Mouse (Mus musculus) kidney, adult 8-10 months (tissue): ENCODE results near the gene Aen.

Experiments used
- DNase-seq, 2 experiments: peaks; one replicate each; pipeline ENCODE4 v3.0.0; 2022

Gene Aen

GRCm38 (mm10) chr7:78895653-78896333 is at the start of gene Aen:
Gene Aen, plus strand, starts transcription at chr7:78895854.
- DNase-seq: peak; percentile 100

- no peak for DNase-seq
Observed at GRCm38 (mm10) chr7:78846066-78846716, 49.5 kb upstream of the Aen start.

GRCm38 (mm10) chr7:78846737-78847434 is 48.8 kb upstream of the Aen start, which contains the start of gene Det1:
Gene Det1, minus strand, starts transcription at chr7:78847263.
- peak; percentile 88 to 93 for DNase-seq

- no peak for DNase-seq
Observed at GRCm38 (mm10) chr7:78854051-78854450, 41.6 kb upstream of the Aen start.

GRCm38 (mm10) chr7:78855044-78855655 is 40.5 kb upstream of the Aen start:
- no peak for DNase-seq

GRCm38 (mm10) chr7:78863796-78864445 is 31.7 kb upstream of the Aen start:
- no peak for DNase-seq

- DNase-seq: no peak
Observed at GRCm38 (mm10) chr7:78864446-78864802, 31.2 kb upstream of the Aen start.

GRCm38 (mm10) chr7:78865212-78865949 is 30.3 kb upstream of the Aen start:
- DNase-seq: no peak

GRCm38 (mm10) chr7:78868731-78869130 is 26.9 kb upstream of the Aen start:
- DNase-seq: no peak

- no peak for DNase-seq
Observed at GRCm38 (mm10) chr7:78872366-78872765, 23.3 kb upstream of the Aen start.

- DNase-seq: no peak
Observed at GRCm38 (mm10) chr7:78872831-78873230, 22.8 kb upstream of the Aen start.

GRCm38 (mm10) chr7:78881607-78882468 is 13.8 kb upstream of the Aen start:
- no peak for DNase-seq

- DNase-seq: no peak
Observed at GRCm38 (mm10) chr7:78882469-78882837, 13.2 kb upstream of the Aen start.

GRCm38 (mm10) chr7:78883016-78883725 is 12.5 kb upstream of the Aen start:
- no peak for DNase-seq

- DNase-seq: no peak
Observed at GRCm38 (mm10) chr7:78883726-78884060, 12.0 kb upstream of the Aen start.

- DNase-seq: no peak
Observed at GRCm38 (mm10) chr7:78884139-78884538, 11.5 kb upstream of the Aen start.

- no peak for DNase-seq
Observed at GRCm38 (mm10) chr7:78885404-78885803, 10.2 kb upstream of the Aen start.

GRCm38 (mm10) chr7:78886496-78886895 is 9.2 kb upstream of the Aen start:
- no peak for DNase-seq

GRCm38 (mm10) chr7:78887431-78887842 is 8.2 kb upstream of the Aen start:
- no peak for DNase-seq

- peak; percentile 52 to 84 for DNase-seq
Observed at GRCm38 (mm10) chr7:78890641-78891040, 5.0 kb upstream of the Aen start.

GRCm38 (mm10) chr7:78893917-78894316 is 1.7 kb upstream of the Aen start:
- DNase-seq: no peak
